Mouse (Mus musculus) stomach, postnatal 0 days (tissue): Measurements from ENCODE around the gene Zdhhc23.

Source experiments
- CTCF ChIP-seq: IDR thresholded peaks from 2 replicates; pipeline ENCODE4 v1.5.1; 2016; ENCODE audit warnings: antibody characterized with exemption, low read depth, mild to moderate bottlenecking, moderate library complexity
- EP300 ChIP-seq: optimal IDR thresholded peaks from 2 replicates; pipeline ENCODE3; 2016; ENCODE audit warnings: antibody characterized with exemption

GRCm38 (mm10) chr16:43922630-43923029, 57.0 kb downstream of the Zdhhc23 start:
- TF ChIP-seq CTCF (no peak), EP300 (no peak)
